Mouse (Mus musculus) lung, embryonic 15.5 days (tissue): ENCODE data around the gene Rufy2. TPM values are rescaled to one million over a fixed set of nuclear protein-coding genes. Genes with fewer than 3 reads are reported as not detected.

Experiments
- ATAC-seq: fragments of 200-750 bp; cut with Nextera tagmentation; 2 replicates; pipeline ENCODE4 v1.8.0; 2017; ENCODE audit warnings: moderate number of reproducible peaks, borderline replicate concordance; ENCODE audit not compliant: low FRiP score, low TSS enrichment; ENCODE audit errors: extremely low read depth
- H3K27ac ChIP-seq: fragments of 300-500 bp; sonication (generic); 2 replicates; pipeline ENCODE4 v1.5.1; 2015; ENCODE audit warnings: moderate library complexity, mild to moderate bottlenecking, inconsistent platforms
- H3K27me3 ChIP-seq: fragments of 300-500 bp; sonication (generic); 2 replicates; pipeline ENCODE4 v1.6.1; 2015; ENCODE audit warnings: inconsistent platforms
- H3K36me3 ChIP-seq: fragments of 300-500 bp; sonication (generic); 2 replicates; pipeline ENCODE4 v1.6.1; 2015; ENCODE audit warnings: inconsistent platforms
- H3K4me1 ChIP-seq: fragments of 300-500 bp; sonication (generic); 2 replicates; pipeline ENCODE4 v1.6.1; 2015; ENCODE audit warnings: inconsistent platforms
- H3K4me2 ChIP-seq: fragments of 300-500 bp; sonication (generic); 2 replicates; pipeline ENCODE4 v1.6.1; 2015; ENCODE audit warnings: inconsistent platforms, mild to moderate bottlenecking, moderate library complexity
- H3K4me3 ChIP-seq: fragments of 300-500 bp; sonication (generic); 2 replicates; pipeline ENCODE4 v1.5.1; 2015; ENCODE audit warnings: mild to moderate bottlenecking, inconsistent platforms
- H3K9ac ChIP-seq: fragments of 300-500 bp; sonication (generic); 2 replicates; pipeline ENCODE4 v1.6.1; 2015; ENCODE audit warnings: inconsistent platforms
- H3K9me3 ChIP-seq: fragments of 300-500 bp; sonication (generic); 2 replicates; pipeline ENCODE4 v1.6.1; 2016; ENCODE audit warnings: inconsistent platforms
- WGBS: fragments of 180-500 bp; shearing (Covaris S2); methylation state at CpG from one replicate; pipeline ENCODE4 v1.1.7; 2015; 5-methylcytosine and 5-hydroxymethylcytosine counted together
- polyA plus RNA-seq: library from polyadenylated mRNA; unstranded; fragments of >200 nt; fragmentation: Nextera tagmentation; extraction: Ambion mirVana; gene quantifications from 2 replicates; pipeline ENCODE4 v1.2.1, GENCODE M21; 2015

Gene Rufy2
- polyA plus RNA-seq, 1 experiment from 2014 or later = 21.9 TPM

DNA sequence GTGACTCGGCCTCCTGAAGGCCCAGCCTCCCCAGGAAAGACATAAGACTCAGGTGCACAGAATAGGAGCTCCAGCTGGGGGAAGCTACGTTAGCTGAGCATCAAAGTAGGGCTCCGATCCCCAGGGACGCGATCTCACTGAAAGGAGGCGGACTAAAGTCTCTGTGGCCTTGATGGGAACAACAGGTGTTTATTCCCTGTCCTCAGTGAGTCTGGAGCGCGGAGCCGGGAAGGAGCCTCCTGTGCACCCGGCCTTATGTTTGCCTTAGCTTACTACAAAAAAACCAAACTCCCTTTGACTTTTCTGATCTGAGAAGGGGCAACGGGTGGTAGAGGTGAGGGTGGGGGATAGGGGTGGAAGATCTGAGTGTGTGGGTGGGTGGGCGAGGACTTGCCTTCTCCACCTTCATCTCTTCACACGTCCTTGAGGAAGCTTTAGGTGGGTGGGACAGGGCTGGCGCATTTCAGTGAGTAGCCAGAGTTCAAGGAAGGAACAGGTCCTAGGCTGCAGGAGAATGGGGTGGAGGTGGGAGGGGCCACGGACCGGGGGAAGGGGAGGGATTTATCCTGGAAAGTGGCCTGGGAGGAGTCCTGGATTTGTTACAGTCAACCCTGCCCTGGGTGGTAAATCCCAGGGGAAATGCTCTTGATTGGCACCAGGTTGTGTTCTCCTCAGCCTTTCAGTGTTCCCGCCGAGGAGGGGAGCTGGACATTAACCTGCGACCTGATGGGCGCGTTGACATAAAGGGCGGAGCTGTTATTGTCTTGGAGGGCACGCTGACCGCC, 77.1 kb downstream of the Rufy2 start:
- Histone ChIP-seq H3K27ac (no peak overlapping the region), H3K27me3 (no peaks in the 10 kb centered on the region), H3K4me2 (peak overlapping the region; percentile 26), H3K9ac (no peak overlapping the region), H3K9me3 (no peaks in the 10 kb centered on the region), H3K36me3 (no peaks in the 10 kb centered on the region), H3K4me1 (no peaks in the 10 kb centered on the region), H3K4me3 (no peak overlapping the region)
- WGBS = 33% methylated on average over 24 of the region's 24 CpGs
- ATAC-seq = 0 out of 2 replicates have a peak, but pooled peaks have one; percentile 40

DNA sequence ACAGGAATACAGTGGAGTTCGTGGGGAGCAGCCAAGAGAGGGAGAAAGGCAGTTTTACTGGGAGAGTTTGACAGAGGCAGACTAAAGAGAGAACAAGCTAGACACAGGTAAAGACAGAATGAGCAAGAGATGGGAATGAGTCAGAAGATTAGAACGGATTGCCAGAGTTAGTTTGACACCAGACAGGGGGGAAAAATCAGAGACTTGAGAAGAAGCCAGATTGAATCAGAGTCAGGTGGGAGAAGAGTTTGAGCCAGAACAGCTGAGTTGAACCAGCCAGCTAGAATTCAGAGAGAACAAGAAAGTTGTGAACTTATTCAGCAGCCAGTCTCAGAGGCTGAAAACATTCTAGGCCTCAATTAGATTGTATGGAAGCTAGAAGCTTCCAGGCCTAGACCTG, 79.8 kb downstream of the Rufy2 start, which contains the start of gene Pbld1:
Pbld1 (plus strand) TSS at position 301 of the 400 bp plus-strand sequence.
- Histone ChIP-seq H3K4me3 (no peak within 1 kb of the TSS), H3K9me3 (no peaks in the 10 kb centered on the region), H3K27ac (no peak within 1 kb of the TSS), H3K36me3 (no peaks in the 10 kb centered on the region), H3K4me2 (no peak within 1 kb of the TSS), H3K9ac (no peak within 1 kb of the TSS), H3K27me3 (no peaks in the 10 kb centered on the region), H3K4me1 (no peaks in the 10 kb centered on the region)
- 85% methylated on average over 2 of the region's 2 CpGs for WGBS
- no peak for ATAC-seq

- Histone ChIP-seq H3K4me3 (no peak overlapping the region), H3K36me3 (no peaks in the 10 kb centered on the region), H3K9me3 (no peaks in the 10 kb centered on the region), H3K4me1 (no peaks in the 10 kb centered on the region), H3K9ac (no peak overlapping the region), H3K27ac (no peak overlapping the region), H3K27me3 (no peaks in the 10 kb centered on the region), H3K4me2 (no peak overlapping the region)
- 46% methylated on average over 11 of the region's 11 CpGs for WGBS
- ATAC-seq = no peak
Observed at GRCm38 (mm10) chr10:63060406-63060805, 80.4 kb downstream of the Rufy2 start.

- no peak overlapping the region for H3K27ac ChIP-seq
- no peak for ATAC-seq
Observed at GRCm38 (mm10) chr10:63061266-63061665, 81.2 kb downstream of the Rufy2 start.

GRCm38 (mm10) chr10:63062696-63063095, 82.7 kb downstream of the Rufy2 start:
- Histone ChIP-seq H3K4me1 (no peaks in the 10 kb centered on the region), H3K27me3 (no peaks in the 10 kb centered on the region), H3K4me2 (no peak overlapping the region), H3K36me3 (no peaks in the 10 kb centered on the region), H3K4me3 (no peak overlapping the region), H3K27ac (no peak overlapping the region), H3K9me3 (no peaks in the 10 kb centered on the region), H3K9ac (no peak overlapping the region)
- WGBS = 93% methylated on average over 5 of the region's 5 CpGs
- no peak for ATAC-seq

More at GRCm38 (mm10) chr10:63061266-63061665, 81.2 kb downstream of the Rufy2 start:
- H3K4me3 ChIP-seq = no peak overlapping the region
- no peaks in the 10 kb centered on the region for H3K36me3 ChIP-seq
- H3K9ac ChIP-seq = no peak overlapping the region
- H3K27me3 ChIP-seq = no peaks in the 10 kb centered on the region
- H3K4me2 ChIP-seq = no peak overlapping the region
- H3K9me3 ChIP-seq = no peaks in the 10 kb centered on the region
- H3K4me1 ChIP-seq = no peaks in the 10 kb centered on the region
- WGBS = 70% methylated on average over 12 of the region's 12 CpGs

GRCm38 (mm10) chr10:63063365-63063764, 83.3 kb downstream of the Rufy2 start:
- H3K4me3 ChIP-seq = no peak overlapping the region
- no peaks in the 10 kb centered on the region for H3K4me1 ChIP-seq
- no peak overlapping the region for H3K27ac ChIP-seq
- H3K9ac ChIP-seq = no peak overlapping the region
- 74% methylated on average over 7 of the region's 7 CpGs for WGBS
- ATAC-seq = no peak
- no peaks in the 10 kb centered on the region for H3K9me3 ChIP-seq
- H3K36me3 ChIP-seq = no peaks in the 10 kb centered on the region
- no peak overlapping the region for H3K4me2 ChIP-seq
- no peaks in the 10 kb centered on the region for H3K27me3 ChIP-seq

GRCm38 (mm10) chr10:63064516-63064915, 84.5 kb downstream of the Rufy2 start:
- Histone ChIP-seq H3K4me2 (no peak overlapping the region), H3K36me3 (no peaks in the 10 kb centered on the region), H3K4me3 (no peak overlapping the region), H3K9ac (no peak overlapping the region), H3K27ac (no peak overlapping the region), H3K27me3 (no peaks in the 10 kb centered on the region), H3K4me1 (no peaks in the 10 kb centered on the region), H3K9me3 (no peaks in the 10 kb centered on the region)
- no peak for ATAC-seq
- 74% methylated on average over 9 of the region's 9 CpGs for WGBS

DNA sequence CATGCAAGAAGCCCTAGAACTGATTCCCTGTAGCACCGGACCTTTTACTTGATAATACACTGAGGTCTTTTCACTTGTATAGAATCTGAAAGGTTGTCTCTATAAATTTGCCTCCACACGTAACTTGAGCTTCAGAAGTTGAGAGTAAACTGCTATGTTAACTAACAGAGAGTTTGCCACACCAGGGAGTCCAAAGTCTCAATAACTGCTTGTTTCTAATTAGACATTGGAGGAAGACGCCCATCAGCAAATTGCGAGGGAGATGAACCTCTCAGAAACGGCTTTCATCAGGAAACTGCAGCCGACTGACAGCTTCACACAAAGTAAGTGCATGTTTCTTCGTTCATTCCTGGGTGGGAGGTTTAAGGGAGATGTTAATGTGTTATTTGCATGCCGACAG, 85.5 kb downstream of the Rufy2 start:
- no peaks in the 10 kb centered on the region for H3K27me3 ChIP-seq
- no peak for ATAC-seq
- no peak overlapping the region for H3K4me3 ChIP-seq
- no peaks in the 10 kb centered on the region for H3K4me1 ChIP-seq
- no peaks in the 10 kb centered on the region for H3K36me3 ChIP-seq
- WGBS = 61% methylated on average over 8 of the region's 8 CpGs
- no peaks in the 10 kb centered on the region for H3K9me3 ChIP-seq
- no peak overlapping the region for H3K4me2 ChIP-seq
- H3K9ac ChIP-seq = no peak overlapping the region
- no peak overlapping the region for H3K27ac ChIP-seq

DNA sequence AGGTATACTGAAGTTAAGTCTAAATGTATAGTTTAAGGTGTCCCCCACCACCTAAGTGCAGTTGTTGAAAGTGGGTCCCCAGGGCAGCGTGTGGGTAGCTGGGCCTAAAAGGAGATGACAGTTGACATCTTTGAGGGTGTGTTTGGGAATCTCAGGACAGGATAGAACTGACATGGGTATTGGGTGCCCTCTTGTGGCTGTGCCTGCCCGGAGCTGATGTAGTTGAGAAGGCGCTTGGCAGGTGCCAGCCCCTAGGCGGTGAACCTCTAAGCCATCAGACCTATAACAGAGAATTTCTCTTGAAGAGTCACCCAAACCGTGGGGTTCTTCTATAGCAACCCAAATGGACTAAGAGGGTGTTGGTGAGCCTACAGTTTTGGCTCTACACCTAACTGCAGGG, 86.0 kb downstream of the Rufy2 start:
- Histone ChIP-seq H3K27ac (no peak overlapping the region), H3K9me3 (no peaks in the 10 kb centered on the region), H3K36me3 (no peaks in the 10 kb centered on the region), H3K4me2 (no peak overlapping the region), H3K4me3 (no peak overlapping the region), H3K27me3 (no peaks in the 10 kb centered on the region), H3K9ac (no peak overlapping the region), H3K4me1 (no peaks in the 10 kb centered on the region)
- WGBS = 9% methylated on average over 5 of the region's 5 CpGs
- no peak for ATAC-seq

Other genes with a start within 250 kb of the Rufy2 start
- 113 and 127 TPM in 2 replicates for gene Ccar1, start 187.9 kb upstream of the Rufy2 start, polyA plus RNA-seq
- 27.7 and 28.5 TPM in 2 replicates for gene Tet1, start 71.2 kb upstream of the Rufy2 start, polyA plus RNA-seq
- gene Slc25a16, start 59.6 kb upstream of the Rufy2 start, polyA plus RNA-seq = 14.8 and 15.7 TPM in 2 replicates
- 17.4 and 17.9 TPM in 2 replicates for gene Dna2, start 33.2 kb upstream of the Rufy2 start, polyA plus RNA-seq
- 111 and 114 TPM in 2 replicates for gene Hnrnph3, start 44.0 kb downstream of the Rufy2 start, polyA plus RNA-seq
- 1.1 and 1.5 TPM in 2 replicates for gene Pbld2, start 44.1 kb downstream of the Rufy2 start, polyA plus RNA-seq
- gene Pbld1, start 79.9 kb downstream of the Rufy2 start, polyA plus RNA-seq = 0.77 and 0.89 TPM in 2 replicates
- not detected in 2 replicates for gene Atoh7, start 119.4 kb downstream of the Rufy2 start, polyA plus RNA-seq
- 0.24 and 0.56 TPM in 2 replicates for gene Mypn, start 223.7 kb downstream of the Rufy2 start, polyA plus RNA-seq